Mouse (Mus musculus) spleen, adult 18-20 months (tissue): Measurements from ENCODE around the gene Bloc1s1.

ENCODE experiments used
- DNase-seq, 2 experiments: peaks; one replicate each; pipeline ENCODE4 v3.0.0; 2022; ENCODE audit warnings: mixed read lengths in 2 of 2

Gene Bloc1s1

GRCm38 (mm10) chr10:128931441-128931840 lies 7.6 kb upstream of the Bloc1s1 start:
- DNase-seq, result no peak

DNA sequence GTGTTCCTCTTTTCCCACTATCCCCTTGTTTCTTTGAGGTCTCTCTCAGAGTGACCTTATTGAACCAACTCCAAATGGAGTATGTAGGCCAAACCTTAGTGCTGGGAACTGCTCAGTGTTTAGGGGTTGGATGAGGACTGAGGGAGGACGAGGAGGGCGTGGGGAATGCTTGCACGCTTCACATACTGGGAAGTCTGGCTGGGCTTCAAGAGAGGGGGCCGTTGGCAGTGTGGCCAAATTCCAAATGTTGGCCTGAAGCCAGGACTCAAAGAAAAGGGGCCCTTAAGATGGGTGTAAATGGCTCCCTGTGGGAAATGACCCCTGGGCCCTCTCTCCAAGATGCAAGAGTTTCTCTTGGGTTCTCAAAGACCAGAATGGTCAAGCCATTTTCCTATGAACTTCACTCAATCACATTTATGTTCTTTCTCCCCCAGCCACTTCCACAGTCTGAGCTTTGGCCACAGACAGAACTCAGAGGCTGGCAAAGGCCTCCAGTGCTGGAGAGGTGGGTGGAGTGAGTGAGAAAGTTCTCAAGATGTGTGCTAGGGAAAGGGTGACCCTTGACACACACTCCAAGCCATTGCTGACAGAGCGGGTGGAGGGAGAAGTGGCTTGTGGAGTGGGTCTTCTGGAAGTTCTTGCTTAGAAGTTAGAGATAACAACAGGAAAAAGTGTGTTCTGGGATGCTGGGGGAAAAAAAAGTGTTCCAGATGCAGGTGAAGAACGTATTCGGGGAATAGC lies 6.0 kb upstream of the Bloc1s1 start:
- no peak for DNase-seq

GRCm38 (mm10) chr10:128928356-128928755 lies 4.5 kb upstream of the Bloc1s1 start:
- DNase-seq, result no peak

- peak; percentile 85 to 91 for DNase-seq
These were observed 683 bp downstream of the Bloc1s1 start for GRCm38 (mm10) chr10:128923013-128923691.

DNA sequence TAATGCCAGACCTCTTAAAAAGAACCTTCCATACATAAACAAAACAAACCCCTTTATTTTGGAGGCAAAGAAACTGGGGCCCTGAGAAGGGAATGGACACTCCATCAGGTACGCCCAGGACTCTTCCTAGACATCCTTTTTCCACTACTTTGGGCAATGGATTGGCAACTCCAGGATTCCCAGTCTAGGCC lies 1.1 kb downstream of the Bloc1s1 start, which contains the start of gene Rdh5:
TSS of gene Rdh5 (minus strand) at position 67 of the 191 bp plus-strand sequence.
- no peak for DNase-seq

DNA sequence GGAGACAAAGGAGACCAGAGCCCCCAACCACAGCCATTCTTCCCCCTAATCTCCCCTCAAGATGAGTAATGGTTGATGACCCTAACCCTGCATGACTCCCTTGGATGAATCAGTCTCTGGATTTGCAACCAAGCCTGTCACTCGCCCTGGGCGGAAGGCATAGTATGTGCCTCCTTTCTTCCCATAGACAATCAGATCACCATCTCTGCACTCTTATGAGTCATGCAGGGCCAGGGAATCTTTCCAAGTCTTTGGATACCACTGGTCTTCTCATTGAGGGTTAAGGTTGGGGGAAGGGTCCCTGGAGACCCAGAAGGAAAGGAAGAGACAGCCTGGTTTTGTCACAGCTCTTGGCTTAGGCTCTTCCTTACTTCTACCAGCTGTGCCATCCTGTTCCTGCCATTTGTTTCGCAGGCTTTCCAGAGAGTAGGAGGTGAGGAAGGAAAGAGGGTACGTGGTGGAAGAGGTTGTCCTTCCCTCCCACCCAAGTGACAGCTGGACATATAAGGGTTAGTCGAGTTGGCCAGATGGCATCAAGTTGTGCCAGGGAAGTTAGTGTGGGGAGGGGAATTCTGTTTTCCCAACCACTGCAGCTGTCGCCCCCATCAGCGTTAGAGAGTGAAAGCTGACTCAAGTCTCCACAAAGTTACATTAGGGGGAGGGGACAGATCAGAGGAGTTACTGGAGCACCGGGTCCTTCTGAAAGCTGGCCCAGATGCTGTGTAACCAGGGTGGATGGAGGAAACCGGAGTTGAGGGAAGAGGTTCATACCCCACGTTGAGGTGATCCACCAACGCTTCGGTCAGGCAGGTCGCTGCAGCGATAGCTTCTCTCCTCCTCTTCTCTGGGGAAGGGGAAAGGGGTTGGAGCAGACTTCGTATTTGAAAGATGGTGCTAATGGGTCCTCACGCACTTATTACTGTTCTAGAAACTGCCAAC lies 1.7 kb downstream of the Bloc1s1 start:
- DNase-seq, result no peak

DNA sequence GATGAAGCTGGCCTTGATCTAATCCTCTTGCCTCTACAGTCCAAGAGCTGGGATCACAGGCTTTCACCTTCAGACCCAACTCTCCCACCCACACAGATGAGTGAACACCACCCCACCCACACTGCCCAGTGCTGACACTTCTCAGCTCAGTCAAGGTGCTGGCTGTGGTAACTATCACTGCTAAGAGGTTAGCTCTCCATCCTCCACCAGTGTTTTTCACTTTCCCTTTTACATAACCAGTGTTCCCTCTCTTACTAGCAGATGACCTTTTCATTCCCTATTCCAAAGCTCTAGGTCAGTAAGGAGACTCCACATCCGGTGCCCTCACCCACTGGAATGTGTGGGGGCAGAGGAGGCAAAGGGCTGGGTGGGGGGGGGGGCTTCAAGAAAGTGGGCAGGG lies 2.6 kb downstream of the Bloc1s1 start:
- no peak for DNase-seq

DNA sequence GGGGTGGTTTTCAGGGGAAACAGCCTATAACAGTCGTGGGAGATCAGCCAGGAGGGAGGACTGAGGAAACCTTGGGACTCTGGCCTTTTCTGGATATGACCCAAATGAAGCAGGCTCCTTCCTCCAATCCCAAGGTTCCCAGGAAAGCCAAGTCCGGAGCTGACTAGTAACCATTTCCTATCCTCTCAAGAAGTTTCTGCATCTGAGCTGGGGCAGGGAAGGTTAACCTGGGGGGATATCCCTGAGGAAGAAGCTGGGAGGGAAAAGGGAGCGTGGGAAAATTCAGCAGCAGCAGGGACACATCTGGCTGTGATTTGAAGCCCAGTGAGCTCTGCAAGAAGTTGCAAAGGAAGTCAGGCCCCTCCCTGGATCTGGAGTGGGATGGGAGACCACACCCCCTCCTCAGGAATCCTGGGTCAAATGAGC lies 3.1 kb downstream of the Bloc1s1 start:
- DNase-seq, result no peak

GRCm38 (mm10) chr10:128919966-128920365 lies 3.9 kb downstream of the Bloc1s1 start:
- no peak for DNase-seq

DNA sequence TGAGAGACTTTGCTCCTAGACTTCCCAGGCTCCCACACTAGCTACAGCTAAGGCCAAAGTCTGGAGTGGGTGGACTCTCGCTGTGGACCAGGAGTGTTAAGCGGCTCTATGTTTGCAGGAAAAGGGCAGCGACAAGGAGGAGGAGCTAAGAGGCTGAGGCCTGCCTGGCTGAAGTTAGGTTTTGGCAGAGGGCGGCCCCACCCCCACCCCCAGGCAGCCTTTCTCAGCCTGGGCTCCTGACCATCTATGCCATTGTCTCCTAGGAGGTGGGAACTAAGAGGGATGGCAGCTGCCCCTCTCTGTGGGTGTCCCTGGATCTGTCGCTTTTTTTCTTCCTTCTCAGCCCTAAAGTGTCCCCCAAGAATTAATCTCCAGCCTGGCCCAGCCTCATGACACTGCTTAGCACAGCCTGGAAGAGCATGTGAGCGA lies 4.6 kb downstream of the Bloc1s1 start:
- no peak for DNase-seq

- DNase-seq, result no peak
These were observed 5.6 kb downstream of the Bloc1s1 start for GRCm38 (mm10) chr10:128918246-128918645.

GRCm38 (mm10) chr10:128917400-128917799 lies 6.4 kb downstream of the Bloc1s1 start:
- no peak for DNase-seq

DNA sequence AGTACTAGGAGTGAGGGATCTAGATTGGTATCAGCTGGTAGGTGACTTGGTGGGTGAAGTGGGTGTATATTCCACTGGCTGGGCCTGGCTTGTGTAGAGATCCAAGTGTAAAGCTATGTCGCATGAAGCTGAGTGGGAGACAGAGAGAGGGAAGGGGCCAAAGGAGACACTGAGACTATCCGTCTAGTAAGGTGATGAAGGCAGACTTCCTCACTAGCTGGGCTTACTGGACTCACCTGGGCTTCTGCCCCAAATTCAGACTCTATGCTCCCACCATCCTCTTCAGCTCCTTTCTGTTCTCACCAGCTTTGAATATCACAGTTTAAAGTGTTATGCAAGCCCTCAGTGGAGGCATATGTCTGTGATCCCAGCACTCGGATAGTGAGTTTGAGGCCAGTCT lies 7.2 kb downstream of the Bloc1s1 start:
- no peak for DNase-seq

- DNase-seq, result no peak
These were observed 8.3 kb downstream of the Bloc1s1 start for GRCm38 (mm10) chr10:128915550-128915949.

GRCm38 (mm10) chr10:128913696-128914095 lies 10.1 kb downstream of the Bloc1s1 start:
- no peak for DNase-seq

DNA sequence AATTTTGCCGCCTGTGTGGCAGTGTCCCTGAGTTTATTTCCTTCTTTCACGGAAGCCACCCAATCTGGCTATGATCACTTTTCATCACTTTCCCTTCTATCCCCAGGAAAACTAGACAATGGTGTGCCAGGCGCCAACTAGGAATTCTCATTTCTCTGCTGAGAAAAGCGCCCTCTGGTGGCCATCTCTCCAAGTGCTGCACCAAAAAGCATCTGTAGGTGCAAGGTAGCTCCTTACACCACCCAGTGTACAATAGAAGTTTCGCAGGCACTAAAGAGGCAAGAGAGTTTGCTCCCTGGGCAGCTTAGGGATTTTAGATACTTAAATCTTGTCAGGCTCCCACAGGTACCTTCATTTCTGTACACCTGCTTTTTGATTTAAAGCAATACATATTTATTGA lies 10.6 kb downstream of the Bloc1s1 start:
- peak; percentile 57 to 83 for DNase-seq

GRCm38 (mm10) chr10:128912791-128913190 lies 11.0 kb downstream of the Bloc1s1 start:
- DNase-seq, result no peak

GRCm38 (mm10) chr10:128912268-128912667 lies 11.6 kb downstream of the Bloc1s1 start:
- no peak for DNase-seq

DNA sequence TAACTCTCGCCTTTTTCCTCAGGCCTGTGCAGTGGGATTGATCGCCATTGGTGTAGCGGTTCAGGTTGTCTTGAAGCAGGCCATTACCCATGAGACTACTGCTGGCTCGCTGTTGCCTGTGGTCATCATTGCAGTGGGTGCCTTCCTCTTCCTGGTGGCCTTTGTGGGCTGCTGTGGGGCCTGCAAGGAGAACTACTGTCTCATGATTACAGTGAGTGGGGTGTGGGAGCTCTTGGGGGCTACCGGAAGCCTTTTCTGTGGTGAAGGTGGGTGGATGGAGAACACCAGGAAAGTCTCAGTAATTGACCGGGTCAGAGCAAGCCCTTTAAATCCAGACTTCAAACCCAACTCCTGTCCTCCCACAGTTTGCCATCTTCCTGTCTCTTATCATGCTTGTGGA lies 12.4 kb downstream of the Bloc1s1 start:
- DNase-seq, result no peak

- DNase-seq, result no peak
These were observed 13.6 kb downstream of the Bloc1s1 start for GRCm38 (mm10) chr10:128910066-128910841.

- no peak for DNase-seq
These were observed 14.2 kb downstream of the Bloc1s1 start for GRCm38 (mm10) chr10:128909567-128910028.

GRCm38 (mm10) chr10:128908778-128909448 lies 14.9 kb downstream of the Bloc1s1 start:
- DNase-seq, result no peak
